Mouse (Mus musculus) cerebral cortex, adult 2 months (tissue): Measurements from ENCODE around the gene Senp3.

Experiments used
- WGBS: fragments of 180-500 bp; shearing (Covaris S2); methylation state at CpG from one replicate; pipeline ENCODE4 v1.1.7; 2018; 5-methylcytosine and 5-hydroxymethylcytosine counted together

The Senp3 gene

GRCm38 (mm10) chr11:69655264-69656064 is 26.4 kb downstream of the Senp3 start, which contains the start of gene Sox15:
TSS of gene Sox15 (plus strand) at chr11:69655314.
- WGBS: 21% methylated on average over 34 of the region's 34 CpGs

DNA sequence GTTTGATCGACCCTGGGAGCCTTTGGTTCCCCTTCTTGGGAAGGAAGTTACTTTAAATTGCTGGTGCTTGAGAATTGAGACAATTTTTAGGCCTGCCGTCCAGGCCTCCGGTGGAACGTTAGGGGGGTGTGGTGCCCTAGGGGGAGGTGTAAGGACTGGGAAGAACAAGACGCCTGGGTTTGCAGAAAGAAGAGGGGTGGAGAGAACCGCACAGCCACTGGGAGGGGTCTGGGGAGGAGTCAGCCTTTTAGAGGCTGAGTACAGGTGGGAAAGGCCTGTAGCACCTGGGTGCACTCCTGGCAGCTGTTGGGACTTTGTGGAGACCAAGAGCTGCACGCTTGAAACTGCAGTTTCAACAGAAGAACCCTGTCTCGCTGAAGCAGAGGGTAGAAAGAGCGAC is 27.1 kb downstream of the Senp3 start:
- 42% methylated on average over 9 of the region's 9 CpGs for WGBS

- 53% methylated on average over 5 of the region's 5 CpGs for WGBS
Observed at GRCm38 (mm10) chr11:69653399-69653798, 28.5 kb downstream of the Senp3 start.

DNA sequence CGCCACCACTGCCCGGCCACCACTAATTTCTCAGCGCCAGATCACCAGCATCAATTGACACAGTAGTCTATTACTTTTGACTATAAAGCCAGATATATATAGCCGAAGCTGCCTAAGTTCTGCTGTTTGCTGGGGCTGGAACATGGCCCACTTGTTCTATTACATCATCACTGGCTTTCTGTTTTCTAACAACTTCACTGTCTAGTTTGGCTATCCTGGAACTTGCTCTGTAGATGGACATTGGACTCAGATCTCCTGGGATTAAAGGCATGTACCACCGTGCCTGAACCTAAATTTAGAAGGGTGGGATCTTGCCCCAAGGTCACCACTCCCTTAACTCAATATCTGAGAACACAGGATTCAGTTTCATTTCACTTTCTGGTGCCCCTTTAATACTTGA is 36.0 kb downstream of the Senp3 start:
- WGBS: 73% methylated on average over 5 of the region's 5 CpGs

GRCm38 (mm10) chr11:69635471-69635870 is 46.4 kb downstream of the Senp3 start:
- 51% methylated on average over 3 of the region's 3 CpGs for WGBS

DNA sequence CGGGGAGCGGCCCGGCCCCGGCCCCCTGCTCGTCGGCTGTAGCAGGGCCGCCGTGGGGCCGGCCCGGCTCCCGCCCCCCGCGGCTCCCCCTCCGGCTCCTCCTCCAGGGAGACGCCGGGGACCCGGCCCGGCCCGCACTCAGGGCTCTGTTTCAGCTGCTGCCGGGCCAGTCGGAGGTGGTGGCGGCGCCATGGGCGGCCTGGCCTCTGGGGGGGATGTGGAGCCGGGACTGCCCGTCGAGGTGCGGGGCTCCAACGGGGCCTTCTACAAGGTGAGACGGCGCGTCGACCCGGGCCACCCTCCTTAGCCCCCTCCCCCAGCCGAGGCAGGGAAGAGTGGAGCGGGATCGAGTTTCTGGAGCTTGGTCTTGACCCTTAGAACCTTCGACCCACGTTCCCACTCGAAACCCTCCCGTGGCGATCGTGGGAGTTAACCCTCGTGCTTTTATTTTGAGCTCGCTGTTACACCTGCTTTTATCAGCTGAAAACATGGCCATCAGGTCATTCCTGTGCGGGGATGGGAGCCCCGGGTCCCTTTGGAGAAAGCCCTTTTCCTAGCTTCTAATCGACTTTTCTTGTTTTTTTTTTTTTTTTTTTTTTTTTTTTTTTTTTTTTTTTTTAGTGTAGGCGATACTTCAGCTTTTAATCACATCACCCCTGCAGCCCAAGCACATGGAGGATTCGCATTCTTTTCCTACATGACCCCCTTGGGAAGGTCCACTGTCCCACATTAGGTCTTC is 48.6 kb downstream of the Senp3 start:
- WGBS: under 1% methylated on average over 48 of the region's 50 CpGs

DNA sequence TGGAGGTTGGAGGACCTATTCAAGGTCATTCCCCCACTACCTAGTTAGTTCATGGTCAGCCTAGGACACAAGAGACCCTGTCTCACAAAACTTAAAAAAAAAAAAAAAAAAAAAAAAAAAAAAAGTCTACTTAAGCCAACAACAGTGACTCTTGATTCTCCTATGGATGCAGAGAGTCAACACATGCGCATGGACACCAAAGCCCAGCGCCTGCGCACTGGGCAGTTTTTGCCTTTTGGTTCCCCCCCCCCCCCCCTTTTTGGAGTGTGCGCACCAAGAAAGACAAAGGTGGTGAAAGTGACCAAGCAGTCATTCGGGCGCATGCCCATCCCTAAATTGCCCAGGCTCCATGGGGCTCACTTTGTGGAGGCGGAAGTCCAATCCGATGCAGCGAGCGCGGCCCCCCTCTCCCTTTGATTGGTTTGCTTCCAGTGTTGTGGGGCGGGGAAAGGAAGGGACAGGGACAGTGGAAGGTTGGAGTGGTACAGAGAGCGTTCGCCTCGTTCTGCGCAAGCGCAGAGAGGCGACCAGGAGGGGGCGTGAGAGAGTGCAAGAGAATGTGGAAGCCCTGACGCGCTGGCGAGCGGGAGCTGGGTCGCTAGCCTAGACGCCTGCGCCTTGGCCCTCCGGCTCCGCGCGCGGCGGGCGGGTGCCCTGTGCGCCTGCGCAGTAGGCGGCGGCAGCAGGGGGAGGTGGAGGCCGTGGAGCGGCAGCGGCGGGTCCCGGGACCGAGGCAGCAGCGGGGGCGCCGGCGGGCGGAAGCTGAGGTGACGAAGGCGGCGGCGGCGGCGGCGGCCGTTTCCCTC is 49.4 kb downstream of the Senp3 start, which contains the start of gene Fxr2:
Gene Fxr2 (plus strand): TSS at position 707 of the 806 bp plus-strand sequence.
- under 1% methylated on average over 51 of the region's 56 CpGs for WGBS

DNA sequence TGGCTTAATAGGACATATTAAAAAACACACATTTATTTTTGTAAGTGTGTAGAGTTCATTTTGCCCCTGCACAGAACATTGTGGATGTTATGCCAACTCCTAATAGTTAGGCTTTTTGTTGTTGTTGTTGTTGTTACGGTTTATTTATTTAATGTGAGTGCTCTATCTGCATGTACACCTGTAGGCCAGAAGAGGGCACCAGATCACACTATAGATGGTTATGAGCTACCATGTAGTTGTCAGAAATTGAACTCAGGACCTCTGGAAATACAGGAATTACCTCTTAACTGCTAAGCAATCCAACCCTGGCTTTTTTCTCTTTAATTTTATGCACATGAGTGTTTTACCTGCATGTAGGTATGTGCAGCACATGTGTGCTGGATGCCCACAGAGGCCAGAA is 52.1 kb downstream of the Senp3 start:
- 49% methylated on average over 1 of the region's 1 CpGs for WGBS

DNA sequence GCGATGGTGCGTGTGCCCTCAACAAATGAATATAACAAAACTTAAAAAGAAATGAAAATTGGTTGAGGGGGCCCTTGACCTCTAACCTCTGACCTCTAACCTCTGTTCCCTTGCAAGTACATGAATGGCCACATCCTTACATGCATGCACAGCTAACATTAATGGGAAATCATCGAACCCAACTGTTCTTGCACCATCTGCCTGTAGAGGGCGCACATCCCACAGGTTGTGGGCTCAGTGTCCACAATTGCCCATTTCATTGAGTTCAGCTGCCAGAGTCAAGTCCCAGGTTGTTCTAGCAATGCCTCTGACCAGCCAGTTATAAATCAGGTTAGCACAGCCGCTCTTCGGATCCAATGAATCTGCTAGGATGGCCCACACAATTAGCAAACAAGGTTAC is 53.6 kb downstream of the Senp3 start:
- WGBS: 39% methylated on average over 6 of the region's 6 CpGs

DNA sequence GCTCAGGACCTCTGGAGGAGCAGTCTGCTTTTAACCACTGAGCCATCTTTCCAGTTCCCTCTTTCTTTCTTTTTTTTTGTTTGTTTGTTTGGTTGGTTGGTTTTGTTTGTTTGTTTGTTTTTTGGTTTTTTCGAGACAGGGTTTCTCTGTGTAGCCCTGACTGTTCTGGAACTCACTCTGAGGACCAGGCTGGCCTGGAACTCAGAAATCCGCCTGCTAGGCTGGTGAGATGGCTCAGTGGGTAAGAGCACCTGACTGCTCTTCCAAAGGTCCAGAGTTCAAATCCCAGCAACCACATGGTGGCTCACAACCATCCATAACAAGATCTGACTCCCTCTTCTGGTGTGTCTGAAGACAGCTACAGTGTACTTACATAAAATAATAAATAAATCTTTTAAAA is 57.5 kb downstream of the Senp3 start:
- WGBS: 88% methylated on average over 2 of the region's 2 CpGs
